Mouse (Mus musculus) neural tube, embryonic 15.5 days (tissue): ENCODE results near the gene Ccdc136. TPM values are rescaled to one million over a fixed set of nuclear protein-coding genes. Genes with fewer than 3 reads are reported as not detected.

Source experiments
- ATAC-seq: fragments of 200-750 bp; cut with Nextera tagmentation; 2 replicates; pipeline ENCODE4 v1.8.0; 2017; ENCODE audit warnings: mild to moderate bottlenecking, moderate TSS enrichment, moderate library complexity; ENCODE audit not compliant: low FRiP score
- H3K27ac ChIP-seq: fragments of 300-500 bp; sonication (generic); replicated peaks from 2 replicates; pipeline ENCODE4 v1.5.1; 2015; ENCODE audit warnings: mild to moderate bottlenecking, inconsistent platforms
- H3K27me3 ChIP-seq: fragments of 300-500 bp; sonication (generic); replicated peaks from 2 replicates; pipeline ENCODE4 v1.6.1; 2015; ENCODE audit warnings: inconsistent platforms
- H3K36me3 ChIP-seq: fragments of 300-500 bp; sonication (generic); 2 replicates; pipeline ENCODE4 v1.6.1; 2015; ENCODE audit warnings: inconsistent platforms
- H3K4me1 ChIP-seq: fragments of 300-500 bp; sonication (generic); 2 replicates; pipeline ENCODE4 v1.6.1; 2015; ENCODE audit warnings: inconsistent platforms
- H3K4me2 ChIP-seq: fragments of 300-500 bp; sonication (generic); 2 replicates; pipeline ENCODE4 v1.6.1; 2015; ENCODE audit warnings: inconsistent platforms, mild to moderate bottlenecking, moderate library complexity
- H3K4me3 ChIP-seq: fragments of 300-500 bp; sonication (generic); replicated peaks from 2 replicates; pipeline ENCODE4 v1.5.1; 2015; ENCODE audit warnings: mild to moderate bottlenecking, inconsistent platforms
- H3K9ac ChIP-seq: fragments of 300-500 bp; sonication (generic); replicated peaks from 2 replicates; pipeline ENCODE4 v1.6.1; 2015; ENCODE audit warnings: mild to moderate bottlenecking, inconsistent platforms
- H3K9me3 ChIP-seq: fragments of 300-500 bp; sonication (generic); replicated peaks from 2 replicates; pipeline ENCODE4 v1.6.1; 2016; ENCODE audit warnings: inconsistent platforms
- WGBS: fragments of 180-500 bp; shearing (Covaris S2); methylation state at CpG from one replicate; pipeline ENCODE4 v1.1.7; 2015; ENCODE audit warnings: mixed read lengths; 5-methylcytosine and 5-hydroxymethylcytosine counted together
- polyA plus RNA-seq: library from polyadenylated mRNA; unstranded; fragments of >200 nt; fragmentation: Nextera tagmentation; extraction: Ambion mirVana; gene quantifications from 2 replicates; pipeline ENCODE4 v1.2.1, GENCODE M21; 2015

The Ccdc136 gene
- polyA plus RNA-seq, 1 experiment from 2014 or later: 53.6 TPM

DNA sequence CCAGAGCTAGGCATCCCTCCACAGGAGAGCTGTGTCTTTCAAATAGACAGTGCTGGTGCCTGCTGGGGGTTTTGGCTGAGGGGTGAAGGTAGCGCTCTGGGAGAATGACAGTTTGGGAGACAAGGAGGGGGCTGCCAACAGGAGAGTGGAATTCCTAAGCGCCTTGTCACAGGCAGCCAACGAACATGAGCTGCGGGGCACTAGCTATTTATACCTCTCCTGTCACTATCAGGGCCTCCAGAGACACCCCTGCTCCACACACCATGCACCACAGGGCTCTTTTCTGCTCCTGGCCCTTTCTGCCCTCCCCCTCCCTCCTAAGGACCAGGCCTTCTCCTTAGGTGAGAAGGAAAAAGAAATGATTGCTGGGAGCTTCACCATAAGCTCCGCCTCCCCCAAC, 35.4 kb downstream of the Ccdc136 start:
- Histone ChIP-seq H3K27me3 (peaks cover 53% of the 10 kb centered on the region), H3K9ac (no peak overlapping the region), H3K4me3 (no peak overlapping the region), H3K9me3 (no peaks in the 10 kb centered on the region), H3K27ac (no peak overlapping the region), H3K4me1 (peaks cover 45% of the 10 kb centered on the region), H3K4me2 (no peak overlapping the region), H3K36me3 (no peaks in the 10 kb centered on the region)
- WGBS: 36% methylated on average over 5 of the region's 5 CpGs
- ATAC-seq: no peak

DNA sequence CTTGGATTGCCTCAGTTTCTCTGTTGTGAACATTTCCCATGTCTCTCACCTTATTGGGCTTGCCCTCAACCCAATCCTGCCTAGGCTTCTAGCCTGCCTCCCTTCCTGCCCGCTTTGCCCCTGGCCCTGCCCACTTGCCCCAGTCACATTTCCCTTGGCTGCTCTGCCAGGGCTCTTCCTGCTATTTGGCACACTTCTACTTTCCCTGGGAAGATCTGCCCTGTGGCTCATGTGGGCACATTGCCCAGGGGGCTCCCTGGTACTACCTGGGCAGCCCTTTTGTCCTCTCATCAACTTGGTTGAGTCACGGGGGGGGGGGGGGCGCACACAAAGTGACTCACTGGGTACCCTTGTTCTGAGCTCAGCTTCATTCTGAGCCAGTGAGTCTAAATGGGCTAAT, 36.0 kb downstream of the Ccdc136 start:
- Histone ChIP-seq H3K9me3 (no peaks in the 10 kb centered on the region), H3K27ac (no peak overlapping the region), H3K4me1 (peaks cover 49% of the 10 kb centered on the region), H3K4me2 (no peak overlapping the region), H3K4me3 (no peak overlapping the region), H3K9ac (no peak overlapping the region), H3K27me3 (peaks cover 53% of the 10 kb centered on the region), H3K36me3 (no peaks in the 10 kb centered on the region)
- ATAC-seq: no peak
- WGBS: 43% methylated on average over 3 of the region's 3 CpGs

DNA sequence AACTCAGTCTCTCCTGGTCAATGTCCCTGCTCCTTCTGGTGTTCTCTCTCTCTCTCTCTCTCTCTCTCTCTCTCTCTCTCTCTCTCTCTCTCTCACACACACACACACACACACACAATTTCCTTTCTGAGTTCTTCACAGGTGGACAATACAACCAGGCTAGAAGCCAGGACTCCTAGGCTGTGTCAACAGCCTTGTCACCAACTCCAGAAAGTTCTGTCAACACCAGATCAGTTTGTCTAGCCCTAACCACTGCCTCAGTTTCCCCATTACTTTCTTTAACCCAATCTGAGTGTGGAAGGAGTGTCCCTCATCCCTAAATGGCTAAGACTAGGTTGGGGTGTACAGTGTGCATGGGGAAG, 36.5 kb downstream of the Ccdc136 start:
- H3K27ac ChIP-seq: no peak overlapping the region
- H3K36me3 ChIP-seq: no peaks in the 10 kb centered on the region
- peak overlapping the region; percentile 73 for H3K4me2 ChIP-seq
- no peaks in the 10 kb centered on the region for H3K9me3 ChIP-seq
- no peak for ATAC-seq
- peaks cover 53% of the 10 kb centered on the region for H3K27me3 ChIP-seq
- H3K4me3 ChIP-seq: peak overlapping the region; percentile 45
- H3K4me1 ChIP-seq: peaks cover 49% of the 10 kb centered on the region
- peak overlapping the region; percentile 45; the same call in 1 of the 2 replicates for H3K9ac ChIP-seq

DNA sequence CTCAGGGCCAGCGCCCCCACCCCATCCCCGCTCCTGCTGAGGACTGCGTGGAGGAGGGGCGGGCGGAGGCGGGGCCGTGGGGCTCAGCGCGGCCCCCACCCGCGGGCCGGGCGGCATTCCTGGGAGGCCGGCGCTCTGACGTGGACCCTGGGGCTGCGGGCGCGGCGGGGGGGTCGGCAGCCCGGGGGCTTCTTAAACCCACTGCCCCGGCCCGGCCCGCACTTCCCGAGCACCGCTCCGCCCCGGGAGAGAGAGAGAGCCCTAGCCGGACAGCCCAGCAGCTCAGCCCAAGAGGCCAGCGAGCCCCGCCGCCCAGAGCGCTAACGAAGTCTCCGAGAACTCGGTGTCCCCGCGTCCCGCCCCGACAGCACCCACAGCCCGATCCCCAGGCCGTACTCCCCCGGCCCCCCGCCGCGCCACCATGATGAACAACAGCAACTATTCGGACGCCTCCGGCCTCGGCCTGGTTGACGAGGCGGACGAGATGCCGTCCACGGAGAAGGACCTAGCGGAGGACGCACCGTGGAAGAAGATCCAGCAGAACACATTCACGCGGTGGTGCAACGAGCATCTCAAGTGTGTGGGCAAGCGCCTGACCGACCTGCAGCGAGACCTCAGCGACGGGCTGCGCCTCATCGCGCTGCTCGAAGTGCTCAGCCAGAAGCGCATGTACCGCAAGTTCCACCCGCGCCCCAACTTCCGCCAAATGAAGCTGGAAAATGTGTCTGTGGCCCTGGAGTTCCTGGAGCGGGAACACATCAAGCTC, 37.1 kb downstream of the Ccdc136 start, which contains the start of gene Flnc:
Flnc (plus strand) TSS at position 219 of the 766 bp plus-strand sequence.
- Histone ChIP-seq H3K36me3 (no peaks in the 10 kb centered on the region), H3K27ac (peak within 1 kb of the TSS; percentile 76; the same call in 1 of the 2 replicates), H3K4me3 (peak within 1 kb of the TSS; percentile 45), H3K9me3 (no peaks in the 10 kb centered on the region), H3K4me1 (peaks cover 49% of the 10 kb centered on the region), H3K27me3 (peaks cover 53% of the 10 kb centered on the region), H3K4me2 (peak within 1 kb of the TSS; percentile 73), H3K9ac (peak within 1 kb of the TSS; percentile 45)
- ATAC-seq: peak; percentile 5; the same call in 1 of the 2 replicates
- 1% methylated on average over 71 of the region's 77 CpGs for WGBS

DNA sequence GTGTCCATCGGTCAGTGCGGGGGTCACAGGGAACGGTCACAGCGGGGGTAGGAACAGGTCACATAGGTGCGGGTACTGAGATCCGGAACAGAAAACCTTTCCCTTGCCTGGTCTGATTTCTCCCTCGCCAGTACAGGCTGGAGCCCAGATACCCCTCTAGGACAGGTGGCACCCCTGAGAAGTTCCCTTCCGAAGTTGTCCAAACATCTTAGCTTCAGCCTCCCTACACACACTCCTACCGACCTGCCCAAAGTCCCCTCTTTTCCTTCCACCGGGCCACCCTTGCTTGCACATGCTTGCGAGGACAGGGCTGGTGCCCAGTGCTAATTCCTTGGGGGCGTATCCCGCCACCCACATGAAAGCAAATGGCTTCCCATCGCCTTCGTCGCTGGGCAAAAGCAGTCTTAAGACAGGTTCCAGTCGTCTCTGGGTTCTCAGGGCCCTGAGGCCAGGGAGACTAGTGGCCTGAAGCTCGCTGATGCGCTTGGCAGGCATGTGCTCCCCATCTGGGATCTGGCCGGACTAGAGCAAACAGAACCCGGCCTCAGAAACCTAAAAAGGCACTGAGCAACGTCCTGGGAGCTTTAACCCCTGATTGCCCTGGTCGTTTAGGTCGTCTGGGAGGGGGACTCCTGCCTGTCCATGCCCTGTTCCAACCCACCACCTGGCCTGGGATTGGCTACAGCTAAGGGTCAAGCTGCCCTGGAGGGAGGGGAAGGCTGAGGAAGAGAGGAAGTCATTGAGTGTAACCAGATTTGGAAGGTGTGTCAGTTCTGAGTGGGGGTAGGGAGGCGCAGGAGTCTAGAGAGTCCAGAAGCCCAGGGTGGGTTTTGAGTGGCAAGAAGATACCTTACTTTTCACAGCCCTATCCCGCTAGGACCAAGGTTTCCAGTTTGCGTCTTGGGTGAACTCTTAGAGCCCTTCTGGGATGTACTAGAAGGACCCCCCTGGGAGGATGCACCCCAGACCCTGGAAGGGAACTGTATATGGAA, 38.0 kb downstream of the Ccdc136 start:
- Histone ChIP-seq H3K9me3 (no peaks in the 10 kb centered on the region), H3K4me1 (peaks cover 49% of the 10 kb centered on the region), H3K27me3 (peaks cover 53% of the 10 kb centered on the region), H3K9ac (peak overlapping the region; percentile 45), H3K27ac (peak overlapping the region; percentile 76), H3K4me3 (peak overlapping the region; percentile 45), H3K4me2 (peak overlapping the region; percentile 73), H3K36me3 (no peaks in the 10 kb centered on the region)
- WGBS: 8% methylated on average over 27 of the region's 27 CpGs
- ATAC-seq: no peak

DNA sequence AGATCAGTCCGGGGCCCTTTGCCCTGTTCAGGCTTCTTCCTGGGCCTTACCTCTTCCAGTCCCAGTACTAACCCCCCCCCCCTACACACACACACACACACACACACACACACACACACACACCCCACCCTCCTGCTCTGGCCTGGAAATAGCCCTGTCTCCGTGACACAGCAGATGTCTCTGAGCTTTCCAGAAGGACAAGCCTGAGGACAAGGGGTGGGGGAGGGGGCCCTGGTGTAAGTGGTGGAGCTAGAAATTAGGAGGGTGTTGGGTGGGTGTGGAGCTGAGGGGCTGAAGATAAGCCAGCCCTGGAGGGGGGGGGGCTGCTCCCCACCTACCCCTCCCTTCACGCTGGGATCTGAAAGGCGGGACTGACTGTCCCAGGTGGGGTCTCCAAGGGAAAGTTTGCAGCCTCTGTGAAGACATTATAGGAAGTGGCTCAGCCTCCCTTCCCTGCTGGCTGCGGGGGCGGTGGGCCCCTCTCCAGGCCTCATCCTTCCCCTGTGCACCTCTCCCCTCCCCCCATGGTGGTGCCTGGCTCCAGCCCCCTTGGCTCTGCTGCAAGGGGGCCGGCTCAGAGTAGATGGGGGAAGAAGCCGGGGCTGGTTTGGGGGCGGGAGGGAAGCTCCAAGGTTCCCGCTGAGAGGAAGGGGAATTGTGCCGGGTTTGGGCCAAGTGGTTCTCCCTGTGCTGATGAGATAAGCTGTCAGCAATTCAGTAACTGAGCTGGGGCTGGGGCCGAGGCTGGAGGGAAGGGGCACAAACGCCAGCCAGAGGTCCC, 39.0 kb downstream of the Ccdc136 start:
- Histone ChIP-seq H3K36me3 (no peaks in the 10 kb centered on the region), H3K4me3 (peak overlapping the region; percentile 45), H3K4me1 (peaks cover 49% of the 10 kb centered on the region), H3K9ac (no peak overlapping the region; the same call in 1 of the 2 replicates), H3K4me2 (peak overlapping the region; percentile 73), H3K9me3 (no peaks in the 10 kb centered on the region), H3K27ac (peak overlapping the region; percentile 76), H3K27me3 (peaks cover 53% of the 10 kb centered on the region)
- peak; percentile 56 for ATAC-seq
- 6% methylated on average over 13 of the region's 13 CpGs for WGBS

DNA sequence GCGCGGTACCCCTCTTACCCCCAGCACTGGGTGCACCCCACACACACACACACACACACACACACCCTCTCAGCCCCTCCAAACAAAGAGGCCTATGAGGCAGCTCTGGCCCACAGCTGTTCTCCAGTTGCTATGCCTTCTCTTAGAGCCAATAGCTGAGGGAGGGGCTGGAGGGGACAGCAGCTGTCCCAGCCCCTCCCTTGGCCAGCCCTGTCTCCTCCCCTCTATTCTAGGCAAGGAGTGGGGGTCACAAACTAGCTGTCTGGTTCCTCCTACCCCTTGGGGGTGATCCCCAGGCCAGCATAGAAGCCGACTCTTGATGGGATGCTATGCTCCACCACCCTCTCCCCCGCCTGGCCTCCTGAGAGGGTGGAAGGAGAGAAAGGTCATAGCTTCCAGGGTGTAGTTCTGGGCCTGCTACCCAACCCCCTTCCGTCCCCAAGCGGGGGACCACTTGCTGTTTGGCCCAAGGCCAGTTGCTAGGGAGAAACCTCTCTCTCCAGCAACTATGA, 39.9 kb downstream of the Ccdc136 start:
- peak; percentile 58 for ATAC-seq
- H3K27me3 ChIP-seq: peaks cover 45% of the 10 kb centered on the region
- H3K4me1 ChIP-seq: peaks cover 49% of the 10 kb centered on the region
- 10% methylated on average over 6 of the region's 6 CpGs for whole genome bisulfite sequencing
- H3K4me2 ChIP-seq: peak overlapping the region; percentile 73
- H3K27ac ChIP-seq: peak overlapping the region; percentile 76
- H3K9me3 ChIP-seq: no peaks in the 10 kb centered on the region
- H3K4me3 ChIP-seq: peak overlapping the region; percentile 45
- H3K9ac ChIP-seq: peak overlapping the region; percentile 23; the same call in 1 of the 2 replicates
- no peaks in the 10 kb centered on the region for H3K36me3 ChIP-seq

DNA sequence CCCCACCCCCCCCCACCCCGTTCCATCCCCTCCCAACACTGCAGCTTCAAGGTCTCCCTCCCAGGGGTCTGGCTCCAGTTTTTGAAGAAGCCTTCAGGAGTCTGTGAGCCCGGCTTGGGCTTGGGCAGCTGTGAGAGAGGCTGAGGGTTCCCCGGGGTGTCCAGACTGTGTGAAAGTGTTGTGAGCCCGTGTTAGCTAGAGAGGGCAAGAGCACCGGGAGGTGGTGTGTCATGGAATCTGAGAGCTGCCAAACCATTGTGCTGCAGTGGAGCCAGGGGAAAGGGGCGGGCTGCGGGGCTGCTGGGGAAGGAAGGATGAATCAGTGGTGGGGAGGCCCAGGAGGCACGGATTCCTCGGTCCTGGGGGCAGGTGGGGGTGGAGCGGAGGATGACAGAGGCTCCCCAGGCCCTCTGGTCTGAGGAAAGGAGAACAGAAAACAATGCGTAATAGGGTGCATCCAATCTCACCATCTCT, 40.4 kb downstream of the Ccdc136 start:
- no peaks in the 10 kb centered on the region for H3K36me3 ChIP-seq
- peak; percentile 18 for ATAC-seq
- no peaks in the 10 kb centered on the region for H3K9me3 ChIP-seq
- H3K4me3 ChIP-seq: 0 out of 2 replicates have a peak overlapping the region, but pooled peaks have one; percentile 0
- WGBS: 4% methylated on average over 11 of the region's 11 CpGs
- peak overlapping the region; percentile 73 for H3K4me2 ChIP-seq
- H3K9ac ChIP-seq: 0 out of 2 replicates have a peak overlapping the region, but pooled peaks have one; percentile 23
- H3K4me1 ChIP-seq: peaks cover 46% of the 10 kb centered on the region
- peak overlapping the region; percentile 76 for H3K27ac ChIP-seq
- peaks cover 41% of the 10 kb centered on the region for H3K27me3 ChIP-seq

DNA sequence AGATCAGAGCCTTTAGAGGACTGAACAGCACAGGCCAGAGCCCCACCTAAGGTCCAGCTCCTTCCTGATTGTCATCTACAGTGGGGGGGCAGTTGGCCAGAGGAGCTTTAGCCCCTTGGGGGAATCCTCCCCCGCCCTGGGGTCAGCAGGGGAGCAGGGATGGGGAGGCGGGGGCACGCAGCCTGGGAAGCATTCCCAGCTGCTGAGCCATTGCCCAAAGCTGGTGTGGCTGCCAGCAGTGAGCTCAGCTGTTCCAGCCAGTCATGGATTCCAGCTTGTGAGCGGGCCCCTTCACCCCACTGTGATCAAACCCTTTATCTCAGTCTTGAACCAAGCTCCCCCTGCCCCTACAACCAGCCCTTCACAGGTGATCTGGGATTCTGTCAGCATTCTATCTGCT, 43.1 kb downstream of the Ccdc136 start:
- H3K27me3 ChIP-seq: peaks cover 16% of the 10 kb centered on the region; the same call in 1 of the 2 replicates
- H3K4me1 ChIP-seq: peaks cover 23% of the 10 kb centered on the region
- no peak overlapping the region for H3K27ac ChIP-seq
- H3K36me3 ChIP-seq: no peaks in the 10 kb centered on the region
- H3K9ac ChIP-seq: no peak overlapping the region
- no peak for ATAC-seq
- WGBS: 81% methylated on average over 4 of the region's 4 CpGs
- H3K4me2 ChIP-seq: no peak overlapping the region
- no peak overlapping the region for H3K4me3 ChIP-seq
- no peaks in the 10 kb centered on the region for H3K9me3 ChIP-seq

DNA sequence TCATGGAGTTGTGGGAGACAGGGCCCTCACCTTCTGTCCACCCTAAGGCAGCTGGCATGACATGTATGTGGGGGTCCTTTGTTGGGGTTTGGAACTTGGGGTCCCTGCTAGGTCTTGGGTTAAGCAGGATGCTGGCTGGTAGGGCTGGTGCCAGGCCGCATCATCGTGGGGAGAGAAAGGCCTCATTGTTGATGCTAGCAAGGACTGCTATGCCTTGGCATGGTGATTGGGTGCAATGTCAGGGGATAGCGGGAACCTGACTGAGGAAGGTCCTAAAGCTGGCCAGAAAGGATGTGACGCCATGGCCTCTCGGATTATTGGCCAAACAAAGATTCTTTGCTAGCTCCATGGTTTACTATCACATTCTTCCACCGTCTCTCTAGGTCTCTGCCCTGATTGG, 43.7 kb downstream of the Ccdc136 start:
- no peaks in the 10 kb centered on the region for H3K36me3 ChIP-seq
- WGBS: 91% methylated on average over 6 of the region's 6 CpGs
- H3K27me3 ChIP-seq: peaks cover 12% of the 10 kb centered on the region; the same call in 1 of the 2 replicates
- peaks cover 19% of the 10 kb centered on the region for H3K4me1 ChIP-seq
- H3K9ac ChIP-seq: no peak overlapping the region
- no peaks in the 10 kb centered on the region for H3K9me3 ChIP-seq
- H3K4me3 ChIP-seq: no peak overlapping the region
- ATAC-seq: no peak
- H3K27ac ChIP-seq: no peak overlapping the region
- no peak overlapping the region for H3K4me2 ChIP-seq
